ENCODE assay signal across 14 mouse cellular contexts in the genomic region with DNA sequence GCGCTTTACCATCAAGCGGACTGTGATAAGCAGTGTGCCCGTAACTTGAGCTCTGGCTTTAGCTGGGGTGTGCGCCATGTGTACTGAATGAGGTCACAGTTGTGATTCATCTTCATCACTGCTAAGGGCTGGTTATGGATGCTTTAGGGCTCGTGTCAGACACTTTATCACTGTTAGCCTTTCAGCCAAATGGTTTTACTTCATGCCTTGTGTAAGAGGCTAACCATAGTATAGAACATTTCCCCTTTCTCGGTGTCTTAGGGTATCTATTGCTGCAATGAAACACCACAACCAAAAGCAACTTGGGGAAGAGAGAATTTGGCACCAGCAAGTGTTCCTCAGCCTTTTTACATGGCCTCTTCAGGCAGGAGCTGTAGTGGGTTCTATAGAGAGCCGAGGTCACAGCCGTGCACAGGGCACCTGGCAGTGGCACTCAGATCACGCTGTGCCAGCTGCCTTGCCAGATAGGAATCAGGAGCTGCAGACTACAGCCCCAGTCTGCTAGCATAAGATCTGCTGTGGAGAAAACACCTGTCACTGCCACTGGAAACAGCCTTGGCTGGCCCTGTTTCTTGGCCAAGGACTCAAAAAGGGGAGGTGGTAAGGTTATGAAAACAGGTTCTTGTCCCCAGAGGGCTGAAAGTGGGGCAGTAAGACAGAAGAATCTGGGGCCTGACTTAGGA. TPM values are rescaled to one million over a fixed set of nuclear protein-coding genes. Genes with fewer than 3 reads are reported as not detected.
DNase-seq lines count a peak whose midpoint lies in the region; ATAC-seq lines count a peak whose summit lies in the region.
"Had no signal": no experiment of that assay in that cellular context is flagged by ENCODE, and none has a peak within 500 bp of the region (broad histone marks: within the 10 kb centered on the region; RNA-seq: fewer than 3 reads in every experiment).

No protein-coding gene starts in this region.

- ATAC-seq in erythroid progenitor cell, adult 5-6 weeks (replicated peaks; ENCODE audit: low FRiP score, poor library complexity, severe bottlenecking): peak; percentile 50
- ATAC-seq: intestine, embryonic 16.5 days had no signal

- DNase-seq in embryo, embryonic 10 days (ENCODE audit: low spot score): peak; percentile 21
- DNase-seq in embryo, embryonic 9.5 days (ENCODE audit: extremely low spot score): no peak
- peak; percentile 22 to 56 for DNase-seq in spleen, postnatal 10 days (ENCODE audit: low spot score in 2 of 2)
- no peak for DNase-seq in spleen, postnatal 14 days (ENCODE audit: low spot score in 2 of 2)
- DNase-seq in skeletal muscle tissue, adult 2 months (ENCODE audit: low read depth, low spot score): peak; percentile 86
- DNase-seq in kidney, postnatal 4 days: no peak
- no peak for DNase-seq in kidney, postnatal 14 days
- DNase-seq: B cell, adult 2 months; cerebellum, adult 11-12 months; layer of hippocampus, adult 9-11 months; retina, postnatal 1 day had no signal

RNA-seq across cellular contexts. Expression of a gene that starts 27.3 kb away (rescaled TPM):
- total RNA-seq in erythroid progenitor cell, adult 5-6 weeks (2015; ENCODE audit: low replicate concordance): 6.3 and 13.0 TPM in 2 replicates
- total RNA-seq in erythroid progenitor cell, adult 5-6 weeks (2017; ENCODE audit: low replicate concordance): 1.4 and 4.5 TPM in 2 replicates
- total RNA-seq: monocyte, adult 5-6 weeks had no signal

RNA-seq across cellular contexts. Expression of a gene that starts 38.1 kb away (rescaled TPM):
- total RNA-seq in erythroid progenitor cell, adult 5-6 weeks (2015; ENCODE audit: low replicate concordance): 40.4 and 43.6 TPM in 2 replicates
- 8.9 and 25.4 TPM in 2 replicates for total RNA-seq in erythroid progenitor cell, adult 5-6 weeks (2017; ENCODE audit: low replicate concordance)

RNA-seq across cellular contexts. Expression of a gene that starts 44.9 kb away (rescaled TPM):
- total RNA-seq in erythroid progenitor cell, adult 5-6 weeks (2015; ENCODE audit: low replicate concordance): 1.4 and 1.7 TPM in 2 replicates
- 1.2 and 1.3 TPM in 2 replicates for total RNA-seq in erythroid progenitor cell, adult 5-6 weeks (2017; ENCODE audit: low replicate concordance)

Comparison
In these comparisons a context has a peak if more than half of its experiments do, and no peak if none do; other contexts are left out.
1. DNase-seq: peak in embryo, embryonic 10 days (single experiment), spleen, postnatal 10 days (2 of 2) and skeletal muscle tissue, adult 2 months (single experiment); none in embryo, embryonic 9.5 days (single experiment), spleen, postnatal 14 days (0 of 2), kidney, postnatal 4 days (0 of 2) and kidney, postnatal 14 days (single experiment).